Mouse (Mus musculus) liver, postnatal 0 days (tissue): ENCODE measurements around the gene Ccdc62.

Experiments used
- CTCF ChIP-seq: sonication (generic); IDR thresholded peaks from 2 replicates; pipeline ENCODE4 v1.5.1; 2016; ENCODE audit warnings: antibody characterized with exemption, low read depth
- EP300 ChIP-seq: IDR thresholded peaks from 2 replicates; pipeline ENCODE4 v1.6.1; 2016; ENCODE audit warnings: antibody characterized with exemption, low read depth, mild to moderate bottlenecking

DNA sequence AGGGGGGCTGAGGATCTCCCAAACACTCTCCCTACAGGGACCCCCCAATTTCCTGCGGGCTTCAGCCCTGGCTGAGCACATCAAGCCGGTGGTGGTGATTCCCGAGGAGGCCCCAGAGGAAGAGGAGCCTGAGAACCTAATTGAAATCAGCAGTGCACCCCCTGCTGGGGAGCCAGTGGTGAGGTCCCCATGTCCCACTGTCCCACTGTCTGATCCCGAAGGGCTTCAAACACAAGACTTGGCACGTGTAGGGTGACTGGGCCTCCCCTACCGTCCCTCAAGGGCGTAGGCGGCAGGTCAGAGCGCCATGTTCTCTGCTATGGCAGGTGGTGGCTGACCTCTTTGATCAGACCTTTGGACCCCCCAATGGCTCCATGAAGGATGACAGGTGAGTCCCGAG is 65.7 kb downstream of the Ccdc62 start:
- TF ChIP-seq CTCF (peak; percentile 27), EP300 (no peak)
